Mouse (Mus musculus): ENCODE measurements around the gene Ripply1.

DNA sequence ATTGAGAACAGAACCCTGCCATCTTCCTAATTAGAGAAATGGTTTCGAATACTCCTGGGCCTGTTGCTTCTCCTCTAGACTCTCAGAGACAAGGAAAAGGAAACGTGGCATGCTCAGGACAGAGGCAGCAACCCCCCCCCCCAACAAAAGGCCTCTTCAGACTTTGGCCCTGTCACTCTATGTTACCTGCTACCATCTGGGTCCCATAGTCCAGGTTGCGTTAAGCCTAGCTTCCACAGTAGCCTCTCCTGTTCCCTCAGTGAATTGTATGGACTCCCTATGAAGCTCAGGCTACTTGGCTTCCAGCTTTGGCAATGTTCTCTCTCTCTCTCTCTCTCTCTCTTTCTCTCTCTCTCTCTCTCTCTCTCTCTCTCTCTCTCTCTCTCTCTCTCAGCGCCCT is 590 bp downstream of the Ripply1 start:
- TF ChIP-seq EP300 (IDR thresholded peaks at IDR 0.05) (no peak), CTCF (IDR thresholded peaks at IDR 0.05) (no peak)

All from lung, postnatal 0 days (tissue).